8 mouse cellular contexts compared by ENCODE assay signal in the genomic region with DNA sequence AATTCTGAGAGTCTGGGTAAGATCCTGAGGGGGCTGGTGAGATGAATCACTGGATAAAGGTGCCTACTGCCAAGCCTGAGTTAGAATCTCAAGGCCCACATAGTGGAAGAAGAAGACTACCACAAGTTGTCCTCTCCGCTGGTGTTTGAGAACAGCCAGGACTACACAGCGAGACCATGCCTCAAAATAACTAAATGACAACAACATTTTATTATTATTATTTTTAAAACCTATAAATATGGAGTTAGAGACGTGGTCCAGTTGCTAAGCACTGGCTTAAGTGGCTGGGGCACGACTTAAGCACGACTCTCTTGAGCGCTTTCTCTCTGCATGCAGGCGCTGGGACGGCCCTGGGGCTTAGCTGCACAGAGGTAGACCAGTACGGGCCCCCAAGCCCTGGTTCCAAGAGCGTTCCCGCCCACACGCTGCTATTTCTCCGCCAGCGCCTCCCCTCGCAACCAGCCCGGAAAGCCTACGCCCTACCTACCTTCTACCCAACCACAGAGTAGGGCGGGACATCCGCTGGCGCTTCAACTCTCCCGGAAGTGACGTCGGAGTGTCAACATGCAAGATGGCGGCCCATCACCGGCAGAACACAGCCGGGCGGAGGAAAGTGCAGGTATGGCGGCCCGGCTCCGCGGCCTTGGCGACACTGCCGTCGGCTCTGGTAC. TPM values are rescaled to one million over a fixed set of nuclear protein-coding genes. Genes with fewer than 3 reads are reported as not detected.
A peak's percentile ranks its signal among the peaks of the same experiment; 100 is the strongest.
DNase-seq lines count a peak whose midpoint lies in the region; ATAC-seq lines count a peak whose summit lies in the region.

A gene (plus strand): TSS at position 540 of the 671 bp plus-strand sequence.

- peak; percentile 98 for DNase-seq in adipocyte (ENCODE audit: low spot score)
- DNase-seq in embryo, embryonic 10 days (ENCODE audit: low spot score), result peak; percentile 99
- peak; percentile 92 for DNase-seq in gastrocnemius, postnatal 10 days
- peak; percentile 100 for DNase-seq in induced T-regulatory cell, adult 2 months (ENCODE audit: low read depth)
- peak; percentile 93 to 98 for DNase-seq in left cerebral cortex, adult 9 months (ENCODE audit: low spot score in 2 of 2)
- peak; percentile 96 for DNase-seq in right cerebral cortex, postnatal 14 days
- DNase-seq in urinary bladder, postnatal 36 days (ENCODE audit: low spot score in 2 of 2), result peak; percentile 92 to 96

- ATAC-seq in megakaryocyte progenitor cell, adult 5-6 weeks (replicated peaks; ENCODE audit: poor library complexity), result peak; percentile 96

RNA-seq across cellular contexts. Expression of the gene that starts here (rescaled TPM):
- total RNA-seq in gastrocnemius, postnatal 10 days (2021), result 10 to 100 TPM; 14.1 to 19.6 TPM
- 57.6 and 75.4 TPM in 2 replicates for total RNA-seq in megakaryocyte progenitor cell, adult 5-6 weeks (2015)
- 49.1 and 58.6 TPM in 2 replicates for total RNA-seq in megakaryocyte progenitor cell, adult 5-6 weeks (2017)

Comparison
In these comparisons a context has a peak if more than half of its experiments do, and no peak if none do; other contexts are left out.
1. Peak in every context shown above with its lines: DNase-seq and ATAC-seq.